Mouse (Mus musculus): ENCODE measurements around the gene Vapa. TPM values are rescaled to one million over a fixed set of nuclear protein-coding genes. Genes with fewer than 3 reads are reported as not detected.
A peak's percentile ranks its signal among the peaks of the same experiment; 100 is the strongest.
"Not testable (repeated sequence)": the region's sequence is repeated elsewhere in the genome, so short reads cannot be mapped to it uniquely, and the experiment has no call there.

Vapa gene
- polyA plus RNA-seq, 1 experiment from 2014 or later: 218 TPM

- Histone ChIP-seq H3K4me1 (replicated peaks; ENCODE audit: insufficient read depth, low read length) (no peaks in the 10 kb centered on the region), H3K27me3 (ENCODE audit: insufficient read depth, low read length) (no peaks in the 10 kb centered on the region), H3K36me3 (ENCODE audit: insufficient read depth, low read length) (no peaks in the 10 kb centered on the region), H3K4me3 (replicated peaks; ENCODE audit: low read depth, low read length) (no peak overlapping the region), H3K27ac (no peak overlapping the region), H3K9ac (ENCODE audit: low read depth, low read length) (no peak overlapping the region), H3K9me3 (replicated peaks; ENCODE audit: low read length) (no peaks in the 10 kb centered on the region), H3K4me2 (ENCODE audit: low read length) (no peak overlapping the region)
- no peak for TF ChIP-seq CTCF (IDR thresholded peaks at IDR 0.05; ENCODE audit: low read depth)
- 85% methylated on average over 6 of the region's 6 CpGs for WGBS
- no peak for DNase-seq (ENCODE audit: low spot score)
- no peak for ATAC-seq (replicated peaks; ENCODE audit: low FRiP score, low read depth)
These were observed 16.6 kb upstream of the Vapa start for GRCm38 (mm10) chr17:65629943-65630342.

- not testable (repeated sequence) for H3K4me1 ChIP-seq (replicated peaks; ENCODE audit: insufficient read depth, low read length); H3K4me2 ChIP-seq (ENCODE audit: low read length); H3K4me3 ChIP-seq (replicated peaks; ENCODE audit: low read depth, low read length); H3K36me3 ChIP-seq (ENCODE audit: insufficient read depth, low read length); DNase-seq (ENCODE audit: low spot score); ATAC-seq (replicated peaks; ENCODE audit: low FRiP score, low read depth); H3K27me3 ChIP-seq (ENCODE audit: insufficient read depth, low read length); H3K9me3 ChIP-seq (replicated peaks; ENCODE audit: low read length); H3K27ac ChIP-seq; H3K9ac ChIP-seq (ENCODE audit: low read depth, low read length)
- WGBS: 48% methylated on average over 13 of the region's 13 CpGs
These were observed 15.6 kb upstream of the Vapa start for GRCm38 (mm10) chr17:65628823-65629532.

- H3K4me2 ChIP-seq (ENCODE audit: low read length): no peak overlapping the region
- no peak for DNase-seq (ENCODE audit: low spot score)
- H3K4me3 ChIP-seq (replicated peaks; ENCODE audit: low read depth, low read length): no peak overlapping the region
- H3K27me3 ChIP-seq (ENCODE audit: insufficient read depth, low read length): no peaks in the 10 kb centered on the region
- TF ChIP-seq CTCF (IDR thresholded peaks at IDR 0.05; ENCODE audit: low read depth): no peak
- 91% methylated on average over 6 of the region's 6 CpGs for WGBS
- ATAC-seq (replicated peaks; ENCODE audit: low FRiP score, low read depth): no peak
- H3K27ac ChIP-seq: no peak overlapping the region
- H3K9me3 ChIP-seq (replicated peaks; ENCODE audit: low read length): no peaks in the 10 kb centered on the region
- no peaks in the 10 kb centered on the region for H3K4me1 ChIP-seq (replicated peaks; ENCODE audit: insufficient read depth, low read length)
- H3K36me3 ChIP-seq (ENCODE audit: insufficient read depth, low read length): no peaks in the 10 kb centered on the region
- H3K9ac ChIP-seq (ENCODE audit: low read depth, low read length): no peak overlapping the region
These were observed 12.9 kb upstream of the Vapa start for GRCm38 (mm10) chr17:65626301-65626700.

GRCm38 (mm10) chr17:65625563-65625962 lies 12.2 kb upstream of the Vapa start:
- no peak overlapping the region for H3K27ac ChIP-seq
- no peaks in the 10 kb centered on the region for H3K27me3 ChIP-seq (ENCODE audit: insufficient read depth, low read length)
- ATAC-seq (replicated peaks; ENCODE audit: low FRiP score, low read depth) (no peak), DNase-seq (ENCODE audit: low spot score) (no peak)
- H3K36me3 ChIP-seq (ENCODE audit: insufficient read depth, low read length): no peaks in the 10 kb centered on the region
- no peak for TF ChIP-seq CTCF (IDR thresholded peaks at IDR 0.05; ENCODE audit: low read depth)
- 88% methylated on average over 6 of the region's 6 CpGs for WGBS
- no peak overlapping the region for H3K4me3 ChIP-seq (replicated peaks; ENCODE audit: low read depth, low read length)
- no peaks in the 10 kb centered on the region for H3K9me3 ChIP-seq (replicated peaks; ENCODE audit: low read length)
- no peaks in the 10 kb centered on the region for H3K4me1 ChIP-seq (replicated peaks; ENCODE audit: insufficient read depth, low read length)
- H3K4me2 ChIP-seq (ENCODE audit: low read length): no peak overlapping the region
- no peak overlapping the region for H3K9ac ChIP-seq (ENCODE audit: low read depth, low read length)

- no peak for TF ChIP-seq CTCF (IDR thresholded peaks at IDR 0.05; ENCODE audit: low read depth)
- H3K9ac ChIP-seq (ENCODE audit: low read depth, low read length): no peak overlapping the region
- H3K4me3 ChIP-seq (replicated peaks; ENCODE audit: low read depth, low read length): no peak overlapping the region
- no peaks in the 10 kb centered on the region for H3K9me3 ChIP-seq (replicated peaks; ENCODE audit: low read length)
- no peaks in the 10 kb centered on the region for H3K4me1 ChIP-seq (replicated peaks; ENCODE audit: insufficient read depth, low read length)
- H3K27me3 ChIP-seq (ENCODE audit: insufficient read depth, low read length): no peaks in the 10 kb centered on the region
- no peak overlapping the region for H3K27ac ChIP-seq
- no peak for DNase-seq (ENCODE audit: low spot score)
- no peaks in the 10 kb centered on the region for H3K36me3 ChIP-seq (ENCODE audit: insufficient read depth, low read length)
- no peak overlapping the region for H3K4me2 ChIP-seq (ENCODE audit: low read length)
- 0 out of 2 replicates have a peak, but pooled peaks have one; percentile 52 for ATAC-seq (replicated peaks; ENCODE audit: low FRiP score, low read depth)
These were observed 9.8 kb upstream of the Vapa start for GRCm38 (mm10) chr17:65623130-65623529.

GRCm38 (mm10) chr17:65618431-65618830 lies 5.1 kb upstream of the Vapa start:
- no peaks in the 10 kb centered on the region for H3K27me3 ChIP-seq (ENCODE audit: insufficient read depth, low read length)
- H3K9me3 ChIP-seq (replicated peaks; ENCODE audit: low read length): no peaks in the 10 kb centered on the region
- ATAC-seq (replicated peaks; ENCODE audit: low FRiP score, low read depth) (no peak), DNase-seq (ENCODE audit: low spot score) (no peak)
- no peaks in the 10 kb centered on the region for H3K36me3 ChIP-seq (ENCODE audit: insufficient read depth, low read length)
- no peak overlapping the region for H3K4me2 ChIP-seq (ENCODE audit: low read length)
- no peaks in the 10 kb centered on the region for H3K4me1 ChIP-seq (replicated peaks; ENCODE audit: insufficient read depth, low read length)
- no peak overlapping the region for H3K9ac ChIP-seq (ENCODE audit: low read depth, low read length)
- 65% methylated on average over 2 of the region's 2 CpGs for WGBS
- H3K4me3 ChIP-seq (replicated peaks; ENCODE audit: low read depth, low read length): no peak overlapping the region
- TF ChIP-seq CTCF (IDR thresholded peaks at IDR 0.05; ENCODE audit: low read depth): no peak
- H3K27ac ChIP-seq: no peak overlapping the region

- no peak for ATAC-seq (replicated peaks; ENCODE audit: low FRiP score, low read depth)
- Histone ChIP-seq H3K4me1 (replicated peaks; ENCODE audit: insufficient read depth, low read length) (peaks cover 6% of the 10 kb centered on the region; the same call in 1 of the 2 replicates), H3K9ac (ENCODE audit: low read depth, low read length) (no peak overlapping the region), H3K9me3 (replicated peaks; ENCODE audit: low read length) (no peaks in the 10 kb centered on the region), H3K27me3 (ENCODE audit: insufficient read depth, low read length) (no peaks in the 10 kb centered on the region), H3K4me3 (replicated peaks; ENCODE audit: low read depth, low read length) (no peak overlapping the region), H3K36me3 (ENCODE audit: insufficient read depth, low read length) (no peaks in the 10 kb centered on the region), H3K27ac (no peak overlapping the region), H3K4me2 (ENCODE audit: low read length) (no peak overlapping the region)
- TF ChIP-seq CTCF (IDR thresholded peaks at IDR 0.05; ENCODE audit: low read depth): no peak
- 49% methylated on average over 3 of the region's 3 CpGs for WGBS
- DNase-seq (ENCODE audit: low spot score): no peak
These were observed 2.3 kb upstream of the Vapa start for GRCm38 (mm10) chr17:65615678-65616077.
